Mouse (Mus musculus): ENCODE data around the gene Lin7a. TPM values are rescaled to one million over a fixed set of nuclear protein-coding genes. Genes with fewer than 3 reads are reported as not detected.

Lin7a gene
- total RNA-seq, 2 experiments from 2014 or later: 1.6 to 2.3 TPM

- DNase-seq: no peak
These were observed 19.5 kb upstream of the Lin7a start for GRCm38 (mm10) chr10:107251801-107252502.

DNA sequence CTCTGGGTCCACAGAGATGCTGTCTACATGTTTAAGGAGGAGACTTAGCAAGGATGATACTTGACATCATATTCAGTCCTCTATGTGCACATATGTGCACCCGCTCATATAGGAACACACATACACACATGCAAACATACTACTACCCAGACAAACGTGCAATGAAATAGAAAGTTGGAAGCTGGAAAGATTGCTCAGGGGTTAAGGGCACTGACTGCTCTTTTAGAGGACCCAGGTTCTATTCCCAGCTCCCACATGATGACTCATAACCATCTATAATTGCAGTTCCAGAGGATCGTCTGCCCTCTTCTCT lies 19.0 kb upstream of the Lin7a start:
- no peak for DNase-seq

GRCm38 (mm10) chr10:107253191-107253965 lies 18.1 kb upstream of the Lin7a start:
- DNase-seq: no peak

- no peak for DNase-seq
These were observed 16.8 kb upstream of the Lin7a start for GRCm38 (mm10) chr10:107254656-107255055.

DNA sequence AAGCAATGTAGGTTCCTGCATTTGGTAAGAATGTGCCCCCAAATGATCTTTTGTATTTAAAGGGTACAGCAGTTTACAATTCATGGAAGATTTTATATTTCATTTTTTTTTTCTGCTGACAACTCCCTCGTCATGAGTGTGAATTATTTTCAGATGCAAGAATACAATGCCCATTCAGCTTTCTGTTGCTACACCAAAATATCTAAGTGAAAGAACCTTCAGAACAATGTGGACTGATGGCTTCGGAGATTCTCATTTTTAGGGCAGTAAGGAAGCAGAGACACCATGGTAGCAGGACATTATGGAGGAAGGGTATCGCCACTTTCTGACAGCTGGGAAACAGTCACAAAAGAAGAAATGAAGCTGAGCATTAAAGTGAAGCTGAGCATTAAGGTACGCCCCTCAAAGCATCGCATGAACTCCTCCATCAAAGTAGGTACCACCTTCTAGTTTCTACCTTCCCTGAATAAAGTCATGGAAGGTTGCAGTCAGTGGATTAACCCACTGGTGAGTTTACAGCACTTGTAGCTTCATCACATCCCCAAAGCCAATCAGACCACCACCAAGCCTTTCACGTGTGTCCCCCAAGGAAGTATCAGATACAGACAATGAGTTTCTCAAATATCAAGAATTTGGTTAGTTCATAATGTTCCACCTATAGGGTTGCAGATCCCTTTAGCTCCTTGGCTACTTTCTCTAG lies 16.0 kb upstream of the Lin7a start:
- no peak for DNase-seq

DNA sequence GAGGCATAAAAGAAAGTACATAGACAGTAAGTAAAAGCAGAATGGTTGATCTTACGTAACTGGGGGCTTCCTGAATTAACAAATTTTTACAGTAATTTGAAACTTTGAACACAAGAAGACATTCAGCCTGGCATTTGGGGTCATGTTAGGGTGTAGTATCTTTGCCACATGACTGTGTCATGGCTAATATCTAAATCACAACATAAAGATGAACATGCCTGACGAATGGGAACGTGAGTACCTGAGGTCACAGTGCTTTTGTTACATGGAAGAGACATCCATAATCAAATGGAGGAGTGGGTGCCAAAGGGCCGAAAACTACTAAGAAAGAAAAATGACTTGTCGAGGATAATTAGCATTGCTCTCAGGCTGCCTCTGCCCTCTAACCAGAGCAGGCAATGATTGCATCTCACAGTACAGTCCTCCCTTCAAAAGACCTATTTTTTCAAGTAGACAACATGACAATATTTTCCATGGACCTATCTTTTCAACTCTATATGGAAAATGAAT lies 15.0 kb upstream of the Lin7a start:
- DNase-seq: no peak

DNA sequence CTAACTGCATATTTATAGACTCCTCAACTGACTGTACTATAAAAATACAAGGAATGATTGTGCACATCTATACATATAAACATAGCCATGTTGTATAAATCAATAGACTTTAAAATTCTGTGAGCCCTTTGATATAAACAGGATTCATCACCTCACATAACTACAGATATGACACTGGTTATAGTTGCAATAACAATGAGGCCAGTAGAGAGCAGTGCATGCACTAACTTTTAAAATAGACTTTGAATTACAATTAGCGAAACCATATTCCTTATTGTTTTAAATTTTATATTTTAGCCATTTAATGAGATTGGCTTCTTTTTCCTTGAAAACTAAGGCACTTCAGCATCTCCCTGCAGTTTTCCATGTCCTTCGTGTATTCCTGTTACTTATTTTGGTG lies 11.1 kb upstream of the Lin7a start:
- DNase-seq: no peak

DNA sequence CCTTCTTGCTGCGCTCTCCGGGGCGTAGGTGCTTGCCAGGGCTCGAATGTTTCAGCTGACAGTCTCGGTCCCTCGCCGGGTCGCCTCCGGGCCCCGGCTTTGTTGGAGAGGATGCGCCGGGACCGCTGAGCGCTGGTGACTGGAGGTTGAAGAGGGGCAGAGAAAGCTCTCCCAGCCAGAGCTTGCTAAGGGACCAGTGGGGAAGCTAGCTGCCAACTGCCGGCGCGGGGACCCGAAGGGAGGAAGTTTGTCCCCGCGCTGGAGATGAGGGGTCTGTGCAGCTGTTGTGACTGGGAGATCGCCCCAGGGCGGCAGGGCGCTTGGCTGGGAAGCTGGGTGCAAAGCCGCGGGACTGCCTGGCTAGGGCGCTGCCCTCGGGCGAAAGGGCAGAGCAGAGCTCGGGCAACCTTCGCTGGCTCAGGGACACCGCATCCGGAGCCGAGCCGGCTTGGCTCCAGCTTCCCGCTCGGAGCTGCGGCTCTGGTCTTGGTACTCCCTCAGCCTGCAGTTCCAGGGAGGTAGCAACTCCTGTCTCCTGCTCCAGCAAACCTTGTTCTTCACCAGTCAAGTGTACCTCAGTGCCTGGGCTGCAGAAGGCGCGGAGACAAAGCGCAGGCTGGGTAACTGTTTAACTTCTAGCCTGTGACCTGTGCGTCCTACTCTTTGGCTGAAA lies 781 bp downstream of the Lin7a start:
- peak; percentile 50 for DNase-seq

DNA sequence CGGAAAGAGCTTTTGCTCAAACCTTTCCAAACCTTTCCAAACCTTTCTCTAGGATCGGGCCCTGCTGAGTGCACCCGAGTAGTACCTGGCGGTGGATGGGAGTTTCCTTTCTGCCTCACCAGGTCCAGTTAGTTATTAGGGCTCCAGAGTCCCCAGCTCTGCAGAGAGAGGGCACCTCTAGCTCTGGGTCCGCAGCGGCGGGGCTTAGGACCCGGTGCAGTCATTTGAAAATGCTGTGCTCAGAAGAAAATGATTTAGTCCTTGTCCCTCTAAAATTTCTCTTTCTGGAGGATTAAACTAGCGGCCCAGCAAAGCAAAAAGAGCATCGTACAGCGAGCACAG lies 1.3 kb downstream of the Lin7a start:
- peak; percentile 1 for DNase-seq

DNA sequence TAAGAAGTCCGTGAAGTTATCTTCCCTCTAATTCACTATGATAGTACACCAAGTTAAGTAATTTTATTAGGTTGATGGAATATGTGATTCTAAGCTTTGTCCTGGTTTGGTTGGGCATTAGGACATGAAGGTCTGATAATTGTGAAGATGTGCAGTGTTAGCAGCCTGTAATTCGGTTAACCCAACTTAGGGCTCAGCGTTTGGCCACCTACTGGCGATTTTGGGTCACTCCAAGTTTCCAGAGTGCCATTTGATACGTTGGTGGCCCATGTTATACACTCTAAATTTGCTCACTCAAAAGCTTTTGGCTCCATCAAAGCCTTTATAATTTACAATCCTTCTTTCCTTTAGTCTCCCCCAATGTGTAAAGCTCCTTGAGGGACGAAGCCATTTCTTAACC lies 2.4 kb downstream of the Lin7a start:
- no peak for DNase-seq

DNA sequence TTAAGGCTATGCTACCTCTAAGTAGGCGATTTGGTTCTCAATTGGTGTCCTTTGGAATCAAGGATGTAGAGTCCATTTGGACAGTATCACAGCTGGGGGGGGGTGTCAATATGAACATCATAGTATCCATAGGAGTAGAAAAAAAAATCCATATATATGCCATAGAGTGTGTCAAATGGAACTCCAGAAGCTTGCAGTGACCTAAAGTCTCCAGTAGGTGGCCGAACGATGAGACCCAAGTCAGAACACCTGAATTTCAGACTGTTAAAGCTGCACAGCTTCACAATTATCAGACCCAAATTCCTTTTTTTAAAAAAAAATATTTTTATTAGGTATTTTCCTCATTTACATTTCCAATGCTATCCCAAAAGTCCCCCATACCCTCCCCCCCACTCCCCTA lies 3.3 kb downstream of the Lin7a start:
- peak; percentile 13 for DNase-seq

DNA sequence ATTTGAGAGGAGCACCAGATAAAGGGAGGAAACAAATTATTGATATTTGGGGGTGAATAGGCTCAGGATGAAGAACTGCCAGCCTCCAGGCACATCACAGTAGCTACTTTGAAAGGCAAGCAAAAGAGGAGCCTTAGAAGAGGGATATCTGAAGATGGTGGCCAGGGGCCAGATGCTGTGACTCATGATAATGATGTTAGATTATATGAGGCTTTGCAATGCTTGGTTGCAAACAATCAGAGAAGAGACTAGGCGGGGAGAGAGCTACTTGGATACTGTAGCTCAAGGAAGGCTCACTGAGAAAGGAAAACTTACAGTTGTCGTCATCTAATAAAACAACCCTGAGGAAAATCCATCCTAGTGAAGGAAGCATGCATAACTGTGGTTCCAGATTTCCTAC lies 5.2 kb downstream of the Lin7a start:
- no peak for DNase-seq

GRCm38 (mm10) chr10:107293934-107294664 lies 22.6 kb downstream of the Lin7a start:
- DNase-seq: no peak

DNA sequence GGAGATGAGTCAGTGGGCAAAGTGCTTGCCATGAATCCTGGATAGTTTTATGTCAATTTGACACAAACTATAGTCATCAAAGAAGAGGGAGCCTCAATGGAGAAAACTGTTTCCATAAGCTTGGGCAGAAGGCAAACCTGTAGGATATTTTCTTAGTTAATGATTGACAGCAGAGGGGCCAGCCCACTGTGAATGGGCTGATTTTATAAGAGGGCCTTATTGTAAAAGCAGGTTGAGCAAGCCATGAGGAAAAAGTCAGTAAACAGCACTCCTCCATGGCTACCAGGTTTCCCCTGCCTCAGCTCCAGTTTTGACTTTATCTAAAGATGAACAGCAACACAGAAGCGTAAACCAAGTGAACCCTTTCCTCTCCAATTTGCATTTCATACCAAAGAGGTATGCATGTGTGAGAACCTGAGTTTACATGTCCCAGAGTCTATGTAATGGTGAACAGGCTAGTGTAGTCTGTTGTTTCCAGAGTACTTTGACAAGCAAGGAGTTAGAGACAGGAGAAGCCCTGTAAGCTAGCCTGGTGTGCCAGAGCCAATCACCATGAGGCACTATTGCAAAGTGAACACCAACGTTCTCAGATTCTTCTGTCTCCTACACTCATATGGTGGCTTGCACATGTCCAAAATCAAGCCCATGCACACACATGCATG lies 29.2 kb downstream of the Lin7a start:
- DNase-seq: no peak

DNA sequence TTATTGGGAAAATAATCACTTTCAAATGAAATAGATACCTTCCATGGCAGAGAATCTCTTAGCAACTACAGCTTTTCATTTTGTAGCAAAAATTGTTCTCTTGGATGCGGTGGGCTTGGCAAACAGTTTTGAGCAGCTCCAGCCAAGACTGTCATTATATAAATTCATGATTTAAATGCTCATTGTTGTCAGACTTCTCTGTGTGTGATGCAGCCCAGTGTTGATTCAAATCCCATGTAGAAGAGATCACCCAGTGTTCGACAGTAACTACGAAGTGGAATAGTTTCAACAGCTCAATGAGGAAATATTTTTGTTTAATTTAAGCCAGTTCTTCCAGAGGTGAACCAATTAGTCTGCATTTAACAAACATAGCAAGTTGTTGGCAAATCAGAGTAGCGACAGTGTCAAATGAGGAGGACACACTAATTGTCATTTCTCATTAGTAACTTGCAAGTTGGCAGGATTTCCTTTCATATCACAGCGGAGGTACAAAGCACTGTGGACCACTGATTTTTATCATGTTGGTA lies 39.5 kb downstream of the Lin7a start:
- DNase-seq: no peak

DNA sequence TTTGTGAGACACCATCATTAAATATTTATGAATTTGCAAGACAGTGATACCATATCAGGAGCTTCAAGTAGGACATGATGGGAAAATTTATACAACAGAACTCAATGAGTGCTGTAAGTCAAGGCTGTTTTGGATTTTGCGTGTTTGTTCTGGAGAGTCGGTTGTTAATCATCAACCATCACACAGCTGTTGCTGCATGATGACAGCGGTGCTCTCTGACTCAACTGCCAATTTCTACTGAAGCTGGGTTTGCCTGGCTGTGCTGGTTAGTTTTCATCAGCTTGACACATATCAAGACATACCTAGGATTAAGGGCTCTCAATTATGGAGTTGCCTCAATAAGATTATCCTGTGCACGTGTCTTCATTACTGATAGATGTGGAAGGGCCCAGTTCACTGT lies 41.1 kb downstream of the Lin7a start:
- DNase-seq: no peak

GRCm38 (mm10) chr10:107313395-107313794 lies 41.9 kb downstream of the Lin7a start:
- no peak for DNase-seq

DNA sequence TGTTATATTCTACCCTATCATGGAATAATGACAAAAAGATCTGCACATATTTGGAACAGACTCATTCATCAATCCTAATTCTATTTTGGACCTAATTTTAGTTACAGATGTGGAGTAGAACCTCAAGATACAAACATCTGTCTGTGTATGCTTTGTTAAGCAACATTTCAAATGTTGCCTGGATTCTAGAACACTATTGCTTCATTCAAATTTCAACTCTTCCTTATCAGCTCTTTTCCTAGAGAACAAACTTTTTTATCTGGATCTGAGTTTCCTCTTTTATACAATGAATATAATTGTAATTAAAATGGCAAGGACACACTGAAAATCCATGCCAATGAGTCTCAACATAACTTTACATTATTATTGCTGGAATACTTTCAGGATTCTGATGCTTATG lies 43.8 kb downstream of the Lin7a start:
- DNase-seq: no peak

DNA sequence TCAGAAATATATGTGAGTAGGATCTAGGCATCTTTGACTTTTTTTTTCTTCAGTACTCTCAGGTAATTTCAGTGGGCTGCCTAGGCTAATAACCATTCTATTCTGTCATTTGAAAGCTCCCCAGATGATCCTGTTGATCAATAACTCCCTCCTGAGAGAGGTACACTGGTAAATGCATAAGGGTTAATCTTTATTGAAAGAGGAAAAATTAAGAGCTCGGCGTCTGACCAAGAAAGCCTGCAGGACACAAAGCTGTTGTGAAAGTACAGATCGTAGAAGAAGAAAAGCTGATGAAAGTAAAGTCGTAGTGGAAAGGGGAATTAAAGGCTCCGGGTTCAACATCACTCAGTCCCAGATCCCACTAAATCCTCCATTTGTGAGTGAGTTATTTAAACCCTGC lies 44.2 kb downstream of the Lin7a start:
- DNase-seq: no peak

GRCm38 (mm10) chr10:107316100-107316499 lies 44.6 kb downstream of the Lin7a start:
- DNase-seq: no peak

- no peak for DNase-seq
These were observed 48.2 kb downstream of the Lin7a start for GRCm38 (mm10) chr10:107319648-107320047.

All from adrenal gland, postnatal 10 days (tissue).